Mouse (Mus musculus): ENCODE results near the gene Osbpl9. TPM values are rescaled to one million over a fixed set of nuclear protein-coding genes. Genes with fewer than 3 reads are reported as not detected.

Osbpl9 gene
- polyA plus RNA-seq (2012; rRNA removed) = 20.6 and 20.8 TPM in 2 replicates

DNA sequence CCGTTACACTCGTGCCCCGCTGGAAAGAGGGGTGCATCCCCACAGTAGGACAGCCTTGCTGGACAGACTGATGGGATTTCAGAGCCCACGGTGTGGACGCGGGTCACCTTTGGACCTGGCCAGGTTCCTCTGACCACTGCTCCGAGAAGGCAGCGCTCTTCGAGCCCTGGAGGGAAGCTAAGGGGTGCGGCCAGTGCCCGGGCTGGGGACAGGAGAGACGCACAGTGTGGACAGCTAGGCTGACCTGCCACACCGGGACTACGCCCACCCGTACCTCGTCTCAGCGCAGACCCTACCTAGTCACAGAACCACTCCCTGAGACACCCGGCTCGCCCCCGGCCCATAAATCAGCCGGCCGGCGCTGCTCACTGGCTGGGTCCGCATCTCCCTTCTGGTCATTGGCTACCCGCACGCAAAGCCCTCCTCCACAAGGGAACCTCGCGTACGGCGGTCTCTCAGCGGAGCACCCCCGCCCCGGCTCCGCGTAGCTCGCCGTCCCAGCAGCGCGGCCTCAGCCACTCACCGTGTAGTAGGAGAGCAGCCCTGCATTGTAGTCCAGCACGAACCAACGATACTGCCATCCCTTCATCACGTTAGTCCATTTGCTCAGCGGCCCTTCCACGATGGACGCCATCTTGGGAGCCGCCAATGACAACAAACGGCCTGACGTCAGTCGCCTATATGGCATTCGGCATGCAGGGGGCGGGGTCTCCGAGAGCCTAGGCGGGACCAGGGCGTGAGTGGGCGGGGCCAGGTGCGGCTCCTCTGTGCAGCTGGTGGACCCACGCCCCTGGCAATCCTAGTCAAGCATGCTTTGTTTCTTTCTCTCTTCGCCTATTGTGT lies at the start of gene Osbpl9:
Osbpl9 (minus strand) TSS at position 691 of the 843 bp plus-strand sequence.

GRCm38 (mm10) chr4:109234185-109234584 lies 32.1 kb upstream of the Osbpl9 start, which contains the start of gene Calr4:
Gene Calr4 (plus strand): TSS chr4:109234485.

Other genes with a start within 250 kb of the Osbpl9 start
- 36.4 and 42.9 TPM in 2 replicates for gene Nrd1, start 201.6 kb downstream of the Osbpl9 start, polyA plus RNA-seq (2012; rRNA removed)
- gene Calr4, start 32.2 kb upstream of the Osbpl9 start, polyA plus RNA-seq (2012; rRNA removed) = 0.03 and 0.06 TPM in 2 replicates
- gene Eps15, start 78.0 kb upstream of the Osbpl9 start, polyA plus RNA-seq (2012; rRNA removed) = 19.1 and 25.5 TPM in 2 replicates
- 8.9 and 12.7 TPM in 2 replicates for gene Ttc39a, start 204.4 kb upstream of the Osbpl9 start, polyA plus RNA-seq (2012; rRNA removed)